Mouse (Mus musculus): ENCODE data around the gene Tfip11.

DNA sequence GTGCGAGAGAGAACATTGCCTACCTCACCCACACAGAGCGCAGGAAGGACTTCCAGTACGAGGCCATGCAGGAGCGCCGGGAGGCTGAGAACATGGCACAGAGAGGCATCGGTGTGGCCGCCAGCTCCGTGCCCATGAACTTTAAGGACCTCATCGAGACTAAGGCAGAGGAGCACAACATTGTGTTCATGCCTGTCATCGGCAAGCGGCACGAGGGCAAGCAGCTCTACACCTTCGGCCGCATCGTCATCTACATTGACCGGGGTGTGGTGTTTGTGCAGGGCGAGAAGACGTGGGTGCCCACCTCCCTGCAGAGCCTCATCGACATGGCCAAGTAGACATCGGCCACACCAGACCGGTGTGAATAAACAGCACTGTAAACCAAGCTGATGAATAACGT, 10.8 kb downstream of the Tfip11 start:
- no peak for TF ChIP-seq CTCF (IDR thresholded peaks at IDR 0.05; ENCODE audit: low read depth, low read length)
- TF ChIP-seq GATA1 (IDR thresholded peaks at IDR 0.05; ENCODE audit: borderline replicate concordance, low read length): no peak
- no peak for TF ChIP-seq TAL1 (conservative IDR thresholded peaks at IDR 0.05; ENCODE audit: low read depth, low read length)

All from G1E (cell line).